ENCODE assay signal across 9 mouse cellular contexts in genomic region chr14:61293884-61294737, GRCm38 (mm10). TPM values are rescaled to one million over a fixed set of nuclear protein-coding genes. Genes with fewer than 3 reads are reported as not detected.
DNase-seq lines count a peak whose midpoint lies in the region; ATAC-seq and TF ChIP-seq lines count a peak whose summit lies in the region.
"Had no signal": no experiment of that assay in that cellular context is flagged by ENCODE, and none has a peak within 500 bp of the region (broad histone marks: within the 10 kb centered on the region; RNA-seq: fewer than 3 reads in every experiment).

No protein-coding gene starts in this region.

- no peak overlapping the region for H3K4me3 ChIP-seq in cerebellum, adult 2 months (replicated peaks; ENCODE audit: insufficient read depth, low read depth, low read length)
- no peak overlapping the region for H3K4me3 ChIP-seq in hindbrain, embryonic 15.5 days
- no peak overlapping the region for H3K4me3 ChIP-seq in midbrain, postnatal 0 days (ENCODE audit: low read depth, low read length)
- H3K4me3 ChIP-seq: erythroblast, embryonic 14.5 days had no signal

- ATAC-seq in hindbrain, embryonic 15.5 days (ENCODE audit: low FRiP score, low read depth) = no peak
- ATAC-seq in midbrain, postnatal 0 days (ENCODE audit: low FRiP score) = no peak

- no peaks in the 10 kb centered on the region for H3K4me1 ChIP-seq in cerebellum, adult 2 months (ENCODE audit: control insufficient read depth, insufficient read depth, low read length)
- H3K4me1 ChIP-seq in hindbrain, embryonic 15.5 days (replicated peaks) = no peaks in the 10 kb centered on the region
- H3K4me1 ChIP-seq in midbrain, postnatal 0 days (ENCODE audit: insufficient read depth, low read length) = no peaks in the 10 kb centered on the region

- no peak overlapping the region for H3K27ac ChIP-seq in cerebellum, adult 2 months (ENCODE audit: insufficient read depth, low read length)
- H3K27ac ChIP-seq in hindbrain, embryonic 15.5 days (replicated peaks) = no peak overlapping the region
- H3K27ac ChIP-seq in midbrain, postnatal 0 days (ENCODE audit: low read depth, low read length) = no peak overlapping the region

- no peaks in the 10 kb centered on the region for H3K27me3 ChIP-seq in cerebellum, adult 2 months (ENCODE audit: control insufficient read depth, insufficient read depth, low read length)
- no peaks in the 10 kb centered on the region for H3K27me3 ChIP-seq in hindbrain, embryonic 15.5 days
- no peaks in the 10 kb centered on the region for H3K27me3 ChIP-seq in midbrain, postnatal 0 days (ENCODE audit: insufficient read depth, low read length)
- H3K27me3 ChIP-seq in splenic B cell, adult 2 months (ENCODE audit: control insufficient read depth, insufficient read depth, low read length, poor library complexity, severe bottlenecking) = no peaks in the 10 kb centered on the region

- peak; percentile 62 for TF ChIP-seq CTCF in cerebellum, adult 2 months (IDR thresholded peaks at IDR 0.05; ENCODE audit: borderline replicate concordance, insufficient read depth, low read depth, low read length)
- peak; percentile 57 for TF ChIP-seq CTCF in midbrain, postnatal 0 days (IDR thresholded peaks at IDR 0.05)

- intact Hi-C loops in left cerebral cortex, postnatal 25 days (cut with DNase I) = loop anchor here (1.0 to 10.0 kb wide), 3 partner anchors 52 to 495 kb away; partner anchors contain the start of gene Sacs

- no peak overlapping the region for H3K9ac ChIP-seq in hindbrain, embryonic 15.5 days
- H3K9ac ChIP-seq in midbrain, postnatal 0 days (replicated peaks; ENCODE audit: low read length, poor library complexity, severe bottlenecking) = no peak overlapping the region

- no peak for TF ChIP-seq POLR2A in cerebellum, adult 2 months (IDR thresholded peaks at IDR 0.05; ENCODE audit: borderline replicate concordance, insufficient read depth, low read length)

- H3K36me3 ChIP-seq in hindbrain, embryonic 15.5 days = no peaks in the 10 kb centered on the region
- no peaks in the 10 kb centered on the region for H3K36me3 ChIP-seq in midbrain, postnatal 0 days (ENCODE audit: insufficient read depth, low read length)
- no peaks in the 10 kb centered on the region for H3K36me3 ChIP-seq in splenic B cell, adult 2 months (ENCODE audit: control insufficient read depth, insufficient read depth, low read length, poor library complexity, severe bottlenecking)

- no peaks in the 10 kb centered on the region for H3K9me3 ChIP-seq in hindbrain, embryonic 15.5 days
- no peaks in the 10 kb centered on the region for H3K9me3 ChIP-seq in midbrain, postnatal 0 days (ENCODE audit: low read length)

- peak overlapping the region; percentile 1; the same call in 1 of the 2 replicates for H3K4me2 ChIP-seq in hindbrain, embryonic 15.5 days
- no peak overlapping the region for H3K4me2 ChIP-seq in midbrain, postnatal 0 days (ENCODE audit: low read depth, low read length, poor library complexity, severe bottlenecking)

- whole genome bisulfite sequencing in cerebellum, adult 2 months = 48% methylated on average over 16 of the region's 16 CpGs
- 50% methylated on average over 16 of the region's 16 CpGs for WGBS in hindbrain, embryonic 15.5 days
- WGBS in midbrain, postnatal 0 days = 51% methylated on average over 16 of the region's 16 CpGs

- DNase-seq in urinary bladder, postnatal 14 days (ENCODE audit: low spot score) = peak; percentile 68
- DNase-seq in urinary bladder, postnatal 10 days (ENCODE audit: low spot score) = no peak
- peak; percentile 65 to 73 for DNase-seq in cerebellum, adult 2 months
- peak; percentile 25 to 78 for DNase-seq in frontal cortex, adult 2 months (ENCODE audit: extremely low spot score in 1 of 2, low spot score in 1 of 2)
- peak; percentile 61 to 69 for DNase-seq in left cerebral cortex, postnatal 25 days (ENCODE audit: low spot score in 2 of 2)
- DNase-seq in midbrain, postnatal 0 days (ENCODE audit: low spot score) = peak; percentile 63
- DNase-seq in splenic B cell, adult 2 months (ENCODE audit: low read depth, low spot score) = peak; percentile 76

RNA-seq across cellular contexts. Expression of gene Arl11, which starts 15.4 kb away (rescaled TPM):
- 0.74 and 0.75 TPM in 2 replicates for polyA plus RNA-seq in cerebellum, adult 2 months (2012; rRNA removed)
- 0.92 and 1.2 TPM in 2 replicates for polyA plus RNA-seq in frontal cortex, adult 2 months (2012; rRNA removed)
- polyA plus RNA-seq in hindbrain, embryonic 15.5 days (2015; fragmentation: Nextera tagmentation; extraction: Ambion mirVana) = 0.44 and 0.63 TPM in 2 replicates
- total RNA-seq in left cerebral cortex, postnatal 25 days (2021) = 1 to 10 TPM in 1 of 2 experiments, under 1 TPM in 1; 0.55 to 1.3 TPM
- 0.14 TPM in 1 of 2 replicates, not detected in the other for total RNA-seq in midbrain, postnatal 0 days (2014; rRNA removed)
- polyA plus RNA-seq in midbrain, postnatal 0 days (2015; fragmentation: Nextera tagmentation; extraction: Ambion mirVana) = 0.55 and 0.63 TPM in 2 replicates
- polyA plus RNA-seq: erythroblast, embryonic 14.5 days had no signal

RNA-seq across cellular contexts. Expression of gene Sgcg, which starts 35.8 kb away (rescaled TPM):
- 1.1 and 1.4 TPM in 2 replicates for polyA plus RNA-seq in cerebellum, adult 2 months (2012; rRNA removed)
- polyA plus RNA-seq in frontal cortex, adult 2 months (2012; rRNA removed) = 0.71 and 1.4 TPM in 2 replicates
- 0.24 and 0.51 TPM in 2 replicates for polyA plus RNA-seq in hindbrain, embryonic 15.5 days (2015; fragmentation: Nextera tagmentation; extraction: Ambion mirVana)
- not detected for total RNA-seq in left cerebral cortex, postnatal 25 days (2021)
- 0.11 TPM in 1 of 2 replicates, not detected in the other for total RNA-seq in midbrain, postnatal 0 days (2014; rRNA removed)
- polyA plus RNA-seq in midbrain, postnatal 0 days (2015; fragmentation: Nextera tagmentation; extraction: Ambion mirVana) = 0.18 and 0.36 TPM in 2 replicates
- polyA plus RNA-seq: erythroblast, embryonic 14.5 days had no signal
